Mouse (Mus musculus) ovary, postnatal 14 days (tissue): ENCODE measurements around the gene Tet3.

Source experiments
- DNase-seq: peaks from one replicate; pipeline ENCODE4 v3.0.0; 2022; ENCODE audit warnings: low spot score

Tet3 gene

GRCm38 (mm10) chr6:83413686-83414085, 45.2 kb downstream of the Tet3 start:
- DNase-seq = no peak

- DNase-seq = no peak
Measured at GRCm38 (mm10) chr6:83412854-83413401, 46.0 kb downstream of the Tet3 start.

GRCm38 (mm10) chr6:83412362-83412853, 46.5 kb downstream of the Tet3 start:
- DNase-seq = no peak

GRCm38 (mm10) chr6:83411635-83412361, 47.1 kb downstream of the Tet3 start:
- no peak for DNase-seq

DNA sequence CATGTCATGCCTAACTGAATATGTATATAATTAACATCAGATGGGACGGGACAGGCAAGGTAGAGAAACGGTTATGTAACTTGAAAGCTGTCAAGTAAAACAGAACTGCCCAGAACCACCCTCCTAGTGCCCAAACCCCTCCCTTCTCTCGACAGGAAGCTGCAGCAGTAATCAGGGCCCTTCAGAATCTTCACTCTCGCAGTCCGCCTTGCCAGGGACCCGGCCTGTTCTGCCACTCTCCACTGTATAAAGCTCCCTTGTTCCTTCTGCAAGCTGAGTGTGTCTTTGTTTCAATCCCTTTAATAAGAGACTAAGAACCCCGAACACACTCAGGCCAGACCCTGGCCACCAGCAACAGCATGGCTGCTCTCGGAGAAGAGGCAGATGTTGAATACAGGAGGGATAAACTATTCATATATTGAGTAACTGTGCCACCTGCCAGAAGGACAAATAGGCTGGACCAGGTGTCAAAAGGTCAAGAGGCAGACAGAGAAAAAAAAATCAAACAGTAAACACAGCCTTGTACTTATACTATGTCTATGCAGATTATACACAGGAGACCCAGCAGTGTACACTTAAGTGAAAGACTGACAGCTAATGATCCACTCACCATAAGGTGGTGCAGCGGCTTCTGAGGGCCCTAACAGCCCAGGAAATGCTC, 48.7 kb downstream of the Tet3 start:
- no peak for DNase-seq

DNA sequence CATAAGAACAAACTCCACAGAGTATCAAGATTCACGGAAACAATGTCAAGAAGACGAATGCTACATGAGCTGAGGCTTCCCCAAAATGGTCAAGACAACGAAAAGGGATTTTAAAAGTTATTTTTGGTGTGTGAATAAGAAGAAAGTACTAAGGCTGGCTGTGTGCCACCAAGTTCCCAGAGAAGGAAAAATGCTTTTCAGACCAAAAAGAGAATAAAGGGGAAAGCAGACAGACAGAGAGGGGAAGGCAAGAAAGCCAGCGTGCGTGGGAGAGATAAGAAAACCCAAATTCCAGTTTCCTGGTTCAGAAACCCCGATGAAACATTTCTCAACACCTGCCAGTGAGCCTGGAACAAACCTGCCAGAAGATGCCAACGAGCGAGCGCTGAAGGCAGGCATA, 50.4 kb downstream of the Tet3 start:
- no peak for DNase-seq

DNA sequence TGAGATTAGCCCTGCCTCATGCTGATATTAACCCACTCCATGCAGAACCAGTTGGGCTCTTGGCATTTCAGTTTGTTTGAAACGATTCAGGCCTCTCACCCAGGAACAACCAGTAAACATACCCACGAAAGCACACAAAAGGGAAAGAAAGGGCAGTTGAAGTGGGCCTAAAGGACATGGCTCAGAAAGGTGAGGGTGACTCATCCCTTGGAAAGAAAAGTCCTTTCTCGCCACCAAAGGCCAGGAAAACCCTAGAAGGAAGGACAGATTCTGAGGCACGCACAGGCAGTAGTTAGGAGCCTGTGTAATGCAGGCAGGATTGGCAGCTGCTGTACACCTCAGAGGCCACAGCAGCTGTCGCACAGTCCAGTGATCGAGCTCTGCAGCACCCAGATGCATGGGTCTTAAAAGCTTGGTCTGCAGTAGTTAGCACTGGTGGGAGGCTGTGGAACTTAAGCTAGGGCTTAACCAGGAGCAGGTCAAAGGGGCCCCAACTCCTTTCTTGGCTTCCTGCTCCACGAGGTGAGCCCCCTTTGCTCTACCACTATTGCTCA, 53.3 kb downstream of the Tet3 start:
- DNase-seq = no peak

DNA sequence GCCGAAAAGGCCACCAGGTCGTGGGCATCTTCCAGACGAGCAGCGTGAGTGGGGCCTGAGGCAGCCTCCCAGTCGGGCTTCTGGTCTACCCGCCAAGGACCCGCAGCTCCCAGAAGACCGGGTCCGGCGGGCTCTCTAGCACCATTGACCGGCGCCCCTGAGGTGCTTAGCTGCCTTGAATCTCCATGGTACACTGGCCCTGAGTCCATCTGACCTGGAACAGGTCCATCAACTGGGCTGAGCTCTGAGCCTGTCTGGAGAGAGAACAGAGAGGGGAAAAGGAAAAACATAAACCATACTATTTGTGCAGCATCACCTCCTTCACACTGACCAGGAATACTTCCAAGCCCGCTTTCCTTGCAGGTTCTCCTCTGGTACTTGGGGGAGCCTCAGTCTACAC, 54.3 kb downstream of the Tet3 start:
- DNase-seq = no peak

- no peak for DNase-seq
Measured at GRCm38 (mm10) chr6:83403481-83403880, 55.4 kb downstream of the Tet3 start.

DNA sequence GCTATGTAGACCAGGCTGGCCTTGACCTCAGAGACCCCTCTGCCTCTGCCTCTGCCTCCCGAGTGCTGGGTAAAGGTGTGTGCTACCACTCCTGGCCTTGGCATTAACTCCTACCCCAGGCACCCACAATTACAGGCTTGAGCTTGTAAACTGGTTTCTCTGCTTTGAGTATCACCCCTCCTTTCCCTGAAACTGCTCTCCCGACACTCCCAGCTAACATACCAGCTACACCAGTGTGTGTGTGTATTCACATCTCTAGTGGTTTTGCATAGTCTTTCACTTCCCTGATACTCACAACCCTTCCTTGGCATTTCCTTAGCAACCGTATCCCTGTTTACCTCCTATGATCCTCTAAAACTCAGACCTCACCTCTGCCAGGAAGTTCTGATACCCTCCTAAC, 59.1 kb downstream of the Tet3 start:
- no peak for DNase-seq

DNA sequence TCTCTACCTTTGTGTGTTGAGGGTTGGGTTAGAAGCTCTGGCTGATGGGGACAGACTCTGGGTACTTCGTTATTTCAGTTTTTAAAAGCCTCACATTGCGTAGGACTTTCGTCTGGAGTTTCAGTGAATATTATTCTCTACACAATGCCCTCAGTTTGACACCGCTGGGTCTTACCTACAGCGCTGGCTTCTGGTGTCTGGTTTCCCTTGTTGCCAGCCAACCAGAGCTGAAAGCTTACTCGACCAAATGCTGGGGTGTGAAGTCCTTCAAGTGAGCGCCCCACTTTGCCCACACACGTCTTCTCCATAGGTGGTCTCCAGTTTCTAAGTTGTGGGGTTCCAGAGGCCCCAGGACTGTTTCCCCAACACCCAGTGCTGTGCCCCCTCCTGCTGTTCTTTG, 61.2 kb downstream of the Tet3 start:
- no peak for DNase-seq

GRCm38 (mm10) chr6:83396711-83397110, 62.2 kb downstream of the Tet3 start:
- no peak for DNase-seq

DNA sequence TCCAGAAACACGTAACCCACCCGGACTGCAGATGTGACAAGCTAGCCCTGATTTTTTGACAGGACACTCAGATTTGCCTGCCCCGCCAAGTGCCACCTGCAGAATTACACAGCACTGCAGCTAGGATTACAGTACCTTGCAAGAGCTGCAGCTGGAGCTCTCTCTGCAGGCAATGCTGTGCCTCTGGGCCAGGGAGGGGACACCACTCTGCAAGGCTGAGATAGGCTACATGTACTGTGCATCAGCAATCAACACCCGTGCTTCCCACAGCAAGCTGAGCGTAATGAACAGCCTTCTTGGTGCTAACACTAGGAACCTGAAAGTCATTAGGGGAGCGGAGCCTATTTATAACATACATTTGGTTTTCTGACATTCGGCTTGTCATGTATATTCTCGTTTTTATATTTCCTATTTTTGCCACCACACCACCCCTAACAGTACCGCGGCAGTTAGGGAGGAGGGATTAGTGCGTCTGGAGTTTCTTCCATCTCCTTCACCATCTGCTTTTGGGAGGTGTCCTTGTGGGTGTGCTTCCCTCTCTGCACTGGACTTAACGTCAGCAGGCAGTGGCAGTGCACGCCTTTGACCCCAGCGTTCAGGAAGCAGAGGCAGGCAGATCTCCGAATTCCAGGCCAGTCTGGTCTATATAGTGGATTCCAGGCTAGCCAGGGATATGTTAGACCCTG, 63.2 kb downstream of the Tet3 start:
- DNase-seq = no peak

DNA sequence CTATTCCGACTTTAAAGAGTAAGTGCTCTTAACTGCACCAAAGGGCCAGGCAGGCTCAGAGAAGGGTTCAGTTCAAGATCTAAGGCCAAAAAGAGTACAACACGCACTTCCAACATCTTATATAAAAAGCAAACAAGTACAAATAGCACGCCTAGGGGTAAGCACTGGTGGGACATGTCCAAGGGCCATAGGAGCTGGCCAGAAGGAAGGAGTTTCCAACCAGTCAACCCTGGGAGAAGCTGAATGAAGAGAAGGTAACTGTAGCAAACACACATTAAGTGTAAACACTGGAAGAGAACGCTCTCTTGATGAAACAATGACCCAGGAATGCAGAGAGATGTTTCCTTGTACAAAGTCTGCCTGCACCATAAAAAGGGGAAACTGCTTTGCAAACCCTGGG, 64.8 kb downstream of the Tet3 start:
- no peak for DNase-seq

GRCm38 (mm10) chr6:83392166-83392780, 66.6 kb downstream of the Tet3 start:
- DNase-seq = no peak

GRCm38 (mm10) chr6:83385569-83386090, 73.3 kb downstream of the Tet3 start:
- no peak for DNase-seq

DNA sequence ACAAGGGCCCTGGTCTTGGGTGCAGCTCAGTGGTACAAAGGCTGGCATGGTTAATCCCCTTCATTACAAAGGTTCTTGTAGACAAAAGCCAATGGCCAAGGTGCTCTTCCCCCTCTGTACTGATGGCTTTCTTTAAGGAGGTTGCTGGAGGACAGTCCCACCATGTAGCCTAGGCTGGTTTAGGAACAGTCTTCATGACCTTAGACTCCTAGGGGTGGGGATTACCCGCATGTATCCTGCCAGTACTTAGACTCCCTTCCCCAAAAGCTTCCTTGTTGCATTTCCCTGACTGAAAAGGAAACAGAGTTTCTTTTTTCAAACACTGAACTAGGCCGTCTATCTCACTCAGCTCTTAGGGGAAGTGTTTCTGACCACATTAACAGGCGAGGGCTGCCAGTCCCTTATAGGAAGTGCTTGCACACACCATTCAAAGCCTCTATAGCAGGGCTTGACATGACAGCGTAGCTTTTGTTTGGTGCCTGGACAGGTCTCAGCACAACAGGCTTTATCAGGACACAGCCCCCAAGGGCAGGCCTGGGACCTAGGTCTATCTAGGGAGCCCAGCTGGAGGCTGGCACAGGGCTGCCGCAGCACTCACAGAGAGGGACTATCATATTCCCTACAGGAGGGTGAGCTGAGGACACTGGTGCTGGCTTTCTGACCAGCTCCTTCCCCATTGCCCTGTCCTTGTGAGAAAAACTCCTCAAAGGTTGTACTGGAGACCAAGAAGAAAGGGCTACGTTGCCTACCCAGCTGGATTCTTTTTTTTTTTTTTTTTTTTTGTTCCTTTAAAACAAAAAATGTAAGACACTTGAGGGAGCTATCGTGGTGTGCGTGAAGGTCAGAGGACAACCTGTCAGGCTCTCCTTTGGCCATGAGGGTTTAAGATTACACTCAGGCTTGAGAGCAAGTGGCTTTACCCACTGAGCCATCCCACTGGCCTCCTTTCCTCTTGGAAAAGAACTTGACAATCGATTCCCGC, 77.1 kb downstream of the Tet3 start:
- DNase-seq = no peak

DNA sequence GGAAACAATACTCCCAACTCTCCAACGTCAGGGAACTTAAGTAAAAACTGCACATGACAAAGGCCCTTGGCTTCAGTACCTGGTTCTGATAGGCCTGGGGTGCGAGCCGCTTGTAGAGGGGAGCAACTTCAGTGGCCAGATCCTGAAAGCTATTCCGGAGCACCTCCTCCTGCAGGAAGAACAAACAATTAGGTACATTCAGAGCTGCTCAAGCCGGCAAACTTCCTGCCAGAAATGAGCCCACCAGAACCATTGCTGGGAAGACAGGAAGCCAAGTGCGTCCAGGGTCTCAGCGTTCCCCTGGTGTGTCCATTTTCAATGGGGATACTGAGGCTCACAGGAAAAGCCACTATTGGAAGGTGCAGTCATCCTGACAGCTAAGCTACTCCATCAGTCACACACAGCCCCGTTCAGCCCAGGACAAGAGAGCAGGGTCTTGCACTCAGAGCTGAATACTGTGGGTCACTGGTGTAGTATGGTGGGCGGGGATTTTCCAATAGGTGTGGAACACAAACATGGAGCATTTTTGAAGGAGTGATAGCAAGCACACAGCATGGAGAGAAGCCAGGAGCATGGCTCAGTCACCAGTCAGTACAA, 85.1 kb downstream of the Tet3 start:
- DNase-seq = no peak

- no peak for DNase-seq
Measured at GRCm38 (mm10) chr6:83371350-83371749, 87.5 kb downstream of the Tet3 start.

GRCm38 (mm10) chr6:83370316-83370965, 88.4 kb downstream of the Tet3 start:
- DNase-seq = no peak
